Mouse (Mus musculus) hindbrain, embryonic 14.5 days (tissue): ENCODE data around the gene Ahnak. TPM values are rescaled to one million over a fixed set of nuclear protein-coding genes. Genes with fewer than 3 reads are reported as not detected.

Experiments used
- ATAC-seq: fragments of 200-750 bp; cut with Nextera tagmentation; 2 replicates; pipeline ENCODE4 v1.8.0; 2017; ENCODE audit warnings: moderate number of reproducible peaks, mild to moderate bottlenecking, moderate TSS enrichment, moderate library complexity; ENCODE audit not compliant: low FRiP score
- DNase-seq: peaks from one replicate; pipeline ENCODE4 v3.0.0-alpha.2; 2015; ENCODE audit warnings: low spot score
- H3K27ac ChIP-seq: fragments of 300-500 bp; sonication (generic); 2 replicates; pipeline ENCODE4 v1.5.1; 2014; ENCODE audit warnings: mild to moderate bottlenecking, moderate library complexity
- H3K27me3 ChIP-seq: fragments of 300-500 bp; sonication (generic); 2 replicates; pipeline ENCODE4 v1.6.1; 2014; ENCODE audit warnings: mild to moderate bottlenecking, low read length, mixed read lengths; ENCODE audit not compliant: control insufficient read depth, insufficient read depth
- H3K36me3 ChIP-seq: fragments of 300-500 bp; sonication (generic); replicated peaks from 2 replicates; pipeline ENCODE4 v1.6.1; 2014; ENCODE audit not compliant: control insufficient read depth, insufficient read depth
- H3K4me1 ChIP-seq: fragments of 300-500 bp; sonication (generic); replicated peaks from 2 replicates; pipeline ENCODE4 v1.6.1; 2014; ENCODE audit warnings: antibody characterized with exemption, low read length, mixed read lengths; ENCODE audit not compliant: control insufficient read depth, insufficient read depth
- H3K4me2 ChIP-seq: fragments of 300-500 bp; sonication (generic); replicated peaks from 2 replicates; pipeline ENCODE4 v1.6.1; 2014; ENCODE audit warnings: mild to moderate bottlenecking, moderate library complexity
- H3K4me3 ChIP-seq: fragments of 300-500 bp; sonication (generic); replicated peaks from 2 replicates; pipeline ENCODE4 v1.5.1; 2014; ENCODE audit warnings: mild to moderate bottlenecking, low read length
- H3K9ac ChIP-seq: fragments of 300-500 bp; sonication (generic); 2 replicates; pipeline ENCODE4 v1.6.1; 2014
- H3K9me3 ChIP-seq: fragments of 300-500 bp; sonication (generic); 2 replicates; pipeline ENCODE4 v1.6.1; 2016; ENCODE audit warnings: low read length; ENCODE audit not compliant: control insufficient read depth
- WGBS: fragments of 180-500 bp; shearing (Covaris S2); extraction: QIAGEN DNeasy Blood & Tissue Kit; methylation state at CpG from one replicate; pipeline ENCODE4 v1.1.7; 2014; 5-methylcytosine and 5-hydroxymethylcytosine counted together
- polyA plus RNA-seq: library from polyadenylated mRNA; unstranded; fragments of >200 nt; fragmentation: Nextera tagmentation; extraction: Ambion mirVana; gene quantifications from 2 replicates; pipeline ENCODE4 v1.2.1, GENCODE M21; 2014

The Ahnak gene
- polyA plus RNA-seq, 1 experiment from 2014 or later: 4.9 TPM

GRCm38 (mm10) chr19:8991245-8991870 lies 2.3 kb downstream of the Ahnak start:
- 72% methylated on average over 4 of the region's 4 CpGs for WGBS
- Histone ChIP-seq H3K4me1 (peaks cover 26% of the 10 kb centered on the region), H3K36me3 (no peaks in the 10 kb centered on the region), H3K9ac (no peak overlapping the region), H3K4me2 (peak overlapping the region; percentile 67), H3K9me3 (no peaks in the 10 kb centered on the region), H3K27me3 (peaks cover 43% of the 10 kb centered on the region), H3K27ac (no peak overlapping the region), H3K4me3 (no peak overlapping the region)
- DNase-seq (no peak), ATAC-seq (no peak)

- Histone ChIP-seq H3K36me3 (no peaks in the 10 kb centered on the region), H3K9me3 (no peaks in the 10 kb centered on the region), H3K27ac (no peak overlapping the region), H3K4me2 (peak overlapping the region; percentile 13; the same call in 1 of the 2 replicates), H3K4me3 (no peak overlapping the region), H3K4me1 (peaks cover 26% of the 10 kb centered on the region), H3K27me3 (peaks cover 43% of the 10 kb centered on the region), H3K9ac (no peak overlapping the region)
- no peak for ATAC-seq
- DNase-seq: no peak
- 81% methylated on average over 13 of the region's 13 CpGs for WGBS
These were observed 3.0 kb downstream of the Ahnak start for GRCm38 (mm10) chr19:8991871-8992735.

- WGBS: 41% methylated on average over 12 of the region's 12 CpGs
- Histone ChIP-seq H3K9ac (no peak overlapping the region), H3K4me3 (no peak overlapping the region), H3K27me3 (peaks cover 36% of the 10 kb centered on the region), H3K27ac (no peak overlapping the region), H3K9me3 (no peaks in the 10 kb centered on the region), H3K36me3 (no peaks in the 10 kb centered on the region), H3K4me2 (peak overlapping the region; percentile 13; the same call in 1 of the 2 replicates), H3K4me1 (peaks cover 26% of the 10 kb centered on the region)
- ATAC-seq (0 out of 2 replicates have a peak, but pooled peaks have one; percentile 2), DNase-seq (peak; percentile 64)
These were observed 3.9 kb downstream of the Ahnak start for GRCm38 (mm10) chr19:8992769-8993624.

- no peak overlapping the region for H3K4me3 ChIP-seq
- 59% methylated on average over 2 of the region's 2 CpGs for WGBS
- H3K27me3 ChIP-seq: peaks cover 30% of the 10 kb centered on the region
- H3K9me3 ChIP-seq: no peaks in the 10 kb centered on the region
- H3K4me1 ChIP-seq: peaks cover 23% of the 10 kb centered on the region
- H3K27ac ChIP-seq: no peak overlapping the region
- no peak for DNase-seq
- no peak overlapping the region for H3K9ac ChIP-seq
- H3K36me3 ChIP-seq: no peaks in the 10 kb centered on the region
- ATAC-seq: no peak
- H3K4me2 ChIP-seq: no peak overlapping the region
These were observed 4.5 kb downstream of the Ahnak start for GRCm38 (mm10) chr19:8993625-8993912.

- peaks cover 17% of the 10 kb centered on the region for H3K27me3 ChIP-seq
- no peak overlapping the region for H3K4me2 ChIP-seq
- H3K4me1 ChIP-seq: peaks cover 8% of the 10 kb centered on the region
- no peaks in the 10 kb centered on the region for H3K9me3 ChIP-seq
- no peak overlapping the region for H3K4me3 ChIP-seq
- H3K9ac ChIP-seq: no peak overlapping the region
- H3K27ac ChIP-seq: no peak overlapping the region
- no peaks in the 10 kb centered on the region for H3K36me3 ChIP-seq
- ATAC-seq: no peak
- DNase-seq: no peak
- 83% methylated on average over 10 of the region's 10 CpGs for WGBS
These were observed 5.9 kb downstream of the Ahnak start for GRCm38 (mm10) chr19:8994813-8995607.

GRCm38 (mm10) chr19:8996601-8997000 lies 7.5 kb downstream of the Ahnak start:
- H3K9ac ChIP-seq: no peak overlapping the region
- no peak overlapping the region for H3K4me3 ChIP-seq
- no peak overlapping the region for H3K4me2 ChIP-seq
- WGBS: 92% methylated on average over 6 of the region's 6 CpGs
- H3K27ac ChIP-seq: no peak overlapping the region
- DNase-seq (no peak), ATAC-seq (no peak)
- H3K36me3 ChIP-seq: no peaks in the 10 kb centered on the region
- no peaks in the 10 kb centered on the region for H3K9me3 ChIP-seq
- H3K27me3 ChIP-seq: 0 out of 2 replicates have a peak, but pooled peaks cover 3% of the 10 kb centered on the region
- no peaks in the 10 kb centered on the region; the same call in 1 of the 2 replicates for H3K4me1 ChIP-seq

- no peaks in the 10 kb centered on the region for H3K27me3 ChIP-seq
- no peaks in the 10 kb centered on the region for H3K36me3 ChIP-seq
- no peak overlapping the region for H3K9ac ChIP-seq
- WGBS: 61% methylated on average over 4 of the region's 4 CpGs
- H3K4me3 ChIP-seq: no peak overlapping the region
- H3K27ac ChIP-seq: no peak overlapping the region
- no peaks in the 10 kb centered on the region for H3K9me3 ChIP-seq
- no peaks in the 10 kb centered on the region; the same call in 1 of the 2 replicates for H3K4me1 ChIP-seq
- DNase-seq: no peak
- peak; percentile 64; the same call in 1 of the 2 replicates for ATAC-seq
- H3K4me2 ChIP-seq: no peak overlapping the region
These were observed 8.5 kb downstream of the Ahnak start for GRCm38 (mm10) chr19:8997546-8997945.

GRCm38 (mm10) chr19:8998546-8998945 lies 9.5 kb downstream of the Ahnak start:
- Histone ChIP-seq H3K4me3 (no peak overlapping the region), H3K36me3 (no peaks in the 10 kb centered on the region), H3K27ac (no peak overlapping the region), H3K9me3 (no peaks in the 10 kb centered on the region), H3K27me3 (no peaks in the 10 kb centered on the region), H3K9ac (no peak overlapping the region), H3K4me2 (no peak overlapping the region), H3K4me1 (no peaks in the 10 kb centered on the region)
- ATAC-seq (no peak), DNase-seq (no peak)
- 90% methylated on average over 6 of the region's 6 CpGs for WGBS
